Mouse (Mus musculus) spleen, postnatal 14 days (tissue): ENCODE results near the gene Gm49391.
"Not testable (repeated sequence)": the region's sequence is repeated elsewhere in the genome, so short reads cannot be mapped to it uniquely, and the experiment has no call there.

Experiments
- DNase-seq, 2 experiments: peaks; one replicate each; pipeline ENCODE4 v3.0.0; 2021 to 2022; ENCODE audit warnings: low spot score in 2 of 2

The Gm49391 gene

DNA sequence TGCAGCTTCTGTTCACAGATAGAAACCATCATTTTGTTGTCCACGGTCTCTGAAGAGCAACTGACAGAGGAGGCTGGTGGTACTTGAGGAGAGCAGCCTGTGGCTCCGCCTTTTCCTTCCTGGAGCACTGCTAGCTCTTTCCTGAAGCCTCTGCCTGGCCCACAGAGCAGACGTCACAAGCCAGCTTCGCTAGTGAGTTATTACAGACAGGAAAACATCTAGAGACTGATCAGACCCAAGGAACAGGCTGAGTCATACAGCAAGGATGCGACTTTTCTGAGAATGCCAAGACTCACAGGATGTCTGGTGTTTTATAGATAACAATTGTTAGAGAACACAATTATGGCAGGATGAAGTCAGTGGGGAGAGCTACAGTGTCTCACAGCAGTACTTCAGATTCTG, at the start of gene Gm49391, which contains the start of gene Ctla2a:
Gene Gm49391, minus strand, starts transcription at position 72 of the 402 bp plus-strand sequence.
Gene Ctla2a, minus strand, starts transcription at position 126 of the 402 bp plus-strand sequence.
- DNase-seq = no peak

DNA sequence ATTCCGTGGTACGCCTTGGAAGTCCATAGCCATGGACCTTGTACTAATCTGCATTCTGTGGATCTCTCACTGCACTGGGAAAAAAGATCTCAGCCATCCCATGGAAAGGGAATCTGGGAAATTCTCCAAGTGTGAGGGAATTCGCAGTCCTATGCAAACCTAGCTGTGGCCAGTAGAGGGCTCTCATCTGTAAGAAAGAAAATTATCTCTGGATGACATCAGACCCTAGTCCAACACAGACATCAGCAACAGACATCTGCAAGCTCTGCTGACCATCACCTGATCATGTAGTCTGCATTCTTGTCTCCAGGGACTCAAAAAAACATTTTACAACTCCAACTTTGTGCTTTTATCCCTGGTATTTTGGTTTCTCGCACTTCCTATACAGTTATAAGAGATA, 35.9 kb upstream of the Gm49391 start:
- not testable (repeated sequence) for DNase-seq

DNA sequence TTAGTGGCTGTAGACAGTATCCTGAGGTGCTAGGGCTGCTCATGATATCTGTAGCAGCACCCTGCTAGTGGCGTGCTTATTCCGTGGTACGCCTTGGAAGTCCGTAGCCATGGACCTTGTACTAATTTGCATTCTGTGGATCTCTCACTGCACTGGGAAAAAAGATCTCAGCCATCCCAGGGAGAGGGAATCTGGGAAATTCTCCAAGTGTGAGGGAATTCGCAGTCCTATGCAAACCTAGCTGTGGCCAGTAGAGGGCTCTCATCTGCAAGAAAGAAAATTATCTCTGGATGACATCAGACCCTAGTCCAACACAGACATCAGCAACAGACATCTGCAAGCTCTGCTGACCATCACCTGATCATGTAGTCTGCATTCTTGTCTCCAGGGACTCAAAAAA, 27.6 kb upstream of the Gm49391 start:
- not testable (repeated sequence) for DNase-seq

DNA sequence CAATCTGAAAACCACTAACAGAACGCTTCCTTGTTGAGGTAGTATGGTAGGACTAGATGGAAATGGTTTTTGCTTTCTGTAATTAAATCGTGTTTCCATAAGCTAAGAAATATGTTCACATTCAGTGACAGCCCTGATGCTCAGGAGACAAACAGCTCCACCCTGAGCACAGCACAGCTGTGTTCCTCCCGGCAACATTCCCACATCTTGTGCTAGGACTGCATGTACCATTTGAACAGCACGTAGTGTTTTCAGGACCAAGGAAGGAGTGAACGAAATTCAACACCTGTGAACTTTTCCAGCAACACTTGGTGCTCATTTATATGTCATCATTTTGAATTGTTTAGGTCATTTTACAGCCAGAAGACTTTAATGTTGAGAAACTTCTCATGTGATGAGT, 25.3 kb upstream of the Gm49391 start:
- no peak for DNase-seq

DNA sequence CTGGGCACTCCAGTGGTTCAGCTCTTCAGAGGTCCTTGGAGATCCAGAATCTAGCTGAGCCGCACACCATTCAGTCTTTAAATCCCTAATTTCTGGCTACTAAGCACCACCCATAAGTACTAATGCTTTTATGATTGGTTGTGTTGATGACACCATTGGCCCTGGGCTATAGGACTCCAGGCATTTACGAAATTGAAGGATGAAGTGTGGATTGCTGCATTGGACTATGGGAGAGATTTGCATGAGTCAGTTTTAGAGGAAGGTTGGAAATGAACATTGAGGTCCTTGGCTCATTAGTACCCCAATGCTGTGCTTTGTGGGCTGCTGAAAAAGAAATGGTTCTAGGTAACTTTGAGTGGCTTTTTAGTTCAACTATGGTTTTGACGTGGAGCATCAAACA, 5.5 kb upstream of the Gm49391 start, which contains the start of gene Tpbpa:
Gene Tpbpa, minus strand, starts transcription at position 101 of the 400 bp plus-strand sequence.
- DNase-seq = not testable (repeated sequence)

DNA sequence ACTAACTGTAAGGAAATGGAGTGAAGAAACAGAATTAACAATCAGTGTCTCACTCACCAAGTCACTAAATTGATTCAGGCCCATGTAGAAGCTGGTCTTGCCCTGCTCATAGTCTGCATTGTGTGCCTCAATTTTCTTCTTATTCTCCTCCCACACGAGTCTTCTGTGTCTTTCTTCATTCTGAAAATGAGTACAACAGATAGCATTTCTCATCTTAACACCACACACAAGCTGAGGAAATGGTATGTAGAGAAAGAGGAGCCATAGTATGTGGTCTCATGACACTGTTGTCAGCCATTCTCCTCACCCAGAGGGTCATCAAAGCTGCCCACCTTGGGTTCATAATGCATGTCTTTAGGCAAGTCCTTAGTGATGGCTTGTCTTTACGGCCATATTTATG, 881 bp downstream of the Gm49391 start, which contains the start of gene Gm49393:
Gene Gm49393, minus strand, starts transcription at position 101 of the 400 bp plus-strand sequence.
- DNase-seq = not testable (repeated sequence)

DNA sequence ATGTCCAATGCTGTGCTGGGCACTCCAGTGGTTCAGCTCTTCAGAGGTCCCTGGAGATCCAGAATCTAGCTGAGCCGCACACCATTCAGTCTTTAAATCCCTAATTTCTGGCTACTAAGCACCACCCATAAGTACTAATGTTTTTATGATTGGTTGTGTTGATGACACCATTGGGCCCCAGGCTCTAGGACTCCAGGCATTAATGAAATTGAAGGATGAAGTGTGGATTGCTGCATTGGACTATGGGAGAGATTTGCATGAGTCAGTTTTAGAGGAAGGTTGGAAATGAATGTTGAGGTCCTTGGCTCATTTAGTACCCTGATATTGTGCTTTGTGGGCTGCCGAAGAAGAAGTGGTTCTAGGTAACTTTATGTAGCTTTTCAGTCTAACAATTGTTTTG, 31.6 kb downstream of the Gm49391 start, which contains the start of gene Tpbpb:
Gene Tpbpb, minus strand, starts transcription at position 101 of the 400 bp plus-strand sequence.
- not testable (repeated sequence) for DNase-seq

DNA sequence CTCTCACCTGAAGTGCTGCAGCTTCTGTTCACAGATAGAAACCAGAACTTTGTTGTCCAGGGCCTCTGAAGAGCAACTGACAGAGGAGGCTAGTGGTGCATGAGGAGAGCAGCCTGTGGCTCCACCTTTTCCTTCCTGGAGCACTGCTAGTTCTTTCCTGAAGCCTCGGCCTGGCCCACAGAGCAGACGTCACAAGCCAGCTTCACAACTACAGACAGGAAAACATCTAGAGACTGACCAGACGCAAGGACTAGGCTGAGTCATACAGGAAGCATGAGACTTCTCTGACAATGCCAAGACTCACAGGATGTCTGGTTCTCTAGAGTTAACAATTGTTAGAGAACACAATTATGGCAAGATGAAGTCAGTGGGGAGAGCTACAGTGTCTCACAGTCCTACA, 39.0 kb downstream of the Gm49391 start, which contains the start of gene Ctla2b:
Gene Ctla2b, minus strand, starts transcription at position 120 of the 400 bp plus-strand sequence.
- DNase-seq = no peak

DNA sequence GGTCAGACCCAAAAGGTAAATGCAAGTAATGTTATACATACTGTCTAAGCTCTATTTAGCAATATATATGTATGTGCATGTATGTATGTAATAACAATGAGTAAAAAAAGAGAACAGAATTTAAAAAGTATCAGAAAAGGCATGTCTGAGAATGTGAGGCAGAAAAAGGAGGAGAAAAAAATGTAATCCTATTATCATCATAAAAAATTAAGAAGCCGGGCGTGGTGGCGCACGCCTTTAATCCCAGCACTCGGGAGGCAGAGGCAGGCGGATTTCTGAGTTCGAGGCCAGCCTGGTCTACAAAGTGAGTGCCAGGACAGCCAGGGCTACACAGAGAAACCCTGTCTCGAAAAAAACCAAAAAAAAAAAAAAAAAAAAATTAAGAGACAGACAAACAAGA, 39.6 kb downstream of the Gm49391 start, which contains the start of gene Gm49392:
Gene Gm49392, minus strand, starts transcription at position 101 of the 400 bp plus-strand sequence.
- DNase-seq = not testable (repeated sequence)

DNA sequence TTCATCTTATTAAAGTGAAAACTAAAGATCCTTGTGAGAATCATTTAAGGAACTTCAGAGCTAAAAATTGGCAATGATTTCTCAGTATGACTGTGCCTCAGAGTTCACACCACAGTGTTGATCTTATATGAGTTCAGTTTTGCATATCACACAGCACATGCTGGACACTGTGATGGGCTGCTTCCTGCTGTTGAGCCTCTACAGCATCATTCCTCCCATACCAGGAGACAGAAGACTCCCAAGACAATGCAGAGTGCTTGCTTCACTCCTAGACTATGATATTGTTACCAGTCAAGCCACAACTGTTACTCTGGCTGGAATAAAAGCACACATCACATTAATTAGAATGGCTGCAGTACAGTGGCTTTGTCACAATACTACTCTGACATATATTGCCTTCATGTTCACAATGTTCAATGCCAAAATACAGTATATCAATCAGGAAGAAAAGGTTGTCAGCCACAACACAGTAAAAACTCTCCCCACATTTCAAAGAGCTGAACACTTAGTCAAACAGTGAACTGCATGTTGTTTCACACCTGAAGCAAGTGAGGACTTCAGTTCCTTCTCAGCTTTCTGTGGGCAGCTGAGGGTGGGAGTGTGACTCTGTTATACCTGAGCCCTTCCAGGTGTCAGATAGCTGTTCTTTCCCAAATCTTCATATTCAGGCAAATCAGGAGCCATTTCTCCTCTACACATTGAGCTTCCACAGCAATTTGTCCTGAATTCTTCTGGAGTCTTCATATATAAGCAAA, 40.8 kb downstream of the Gm49391 start:
- no peak for DNase-seq

DNA sequence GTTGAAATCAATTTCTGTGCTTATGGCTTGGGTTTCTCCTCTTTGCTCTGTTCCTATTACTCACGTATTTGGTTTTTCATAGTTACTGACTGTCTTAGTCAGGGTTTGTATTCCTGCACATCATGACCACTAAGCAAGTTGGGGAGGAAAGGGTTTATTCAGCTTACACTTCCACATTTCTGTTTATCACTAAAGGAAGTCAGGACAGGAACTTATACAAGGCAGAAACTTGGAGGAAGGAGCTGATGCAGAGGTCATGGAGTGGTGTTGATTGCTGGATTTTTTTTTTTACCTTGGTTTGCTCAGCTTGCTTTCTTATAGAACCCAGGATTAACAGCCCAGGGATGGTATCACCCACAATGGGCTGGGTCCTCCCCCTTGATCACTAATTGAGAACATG, 44.1 kb downstream of the Gm49391 start:
- no peak for DNase-seq

DNA sequence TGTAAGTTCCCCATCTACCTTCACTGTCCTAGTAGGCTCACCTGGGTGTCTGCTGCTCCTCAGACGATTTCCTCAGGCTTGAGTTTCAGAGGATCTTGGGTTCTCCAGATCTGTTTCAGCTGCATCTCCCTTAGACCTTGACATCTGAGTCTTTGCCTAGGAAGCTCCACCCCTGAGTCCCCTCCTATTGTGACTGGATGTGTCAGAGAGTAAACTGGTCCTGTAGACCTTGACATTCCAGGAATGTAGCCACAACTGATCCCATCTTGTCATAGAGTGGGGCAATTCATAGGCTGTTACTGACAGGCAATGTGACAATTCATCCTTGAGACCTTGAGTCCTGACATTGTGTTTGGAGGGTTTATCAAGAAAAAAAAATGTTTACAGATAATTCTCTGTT, 72.1 kb downstream of the Gm49391 start, which contains the start of gene 4930486L24Rik:
Gene 4930486L24Rik, minus strand, starts transcription at position 195 of the 400 bp plus-strand sequence.
- no peak for DNase-seq

DNA sequence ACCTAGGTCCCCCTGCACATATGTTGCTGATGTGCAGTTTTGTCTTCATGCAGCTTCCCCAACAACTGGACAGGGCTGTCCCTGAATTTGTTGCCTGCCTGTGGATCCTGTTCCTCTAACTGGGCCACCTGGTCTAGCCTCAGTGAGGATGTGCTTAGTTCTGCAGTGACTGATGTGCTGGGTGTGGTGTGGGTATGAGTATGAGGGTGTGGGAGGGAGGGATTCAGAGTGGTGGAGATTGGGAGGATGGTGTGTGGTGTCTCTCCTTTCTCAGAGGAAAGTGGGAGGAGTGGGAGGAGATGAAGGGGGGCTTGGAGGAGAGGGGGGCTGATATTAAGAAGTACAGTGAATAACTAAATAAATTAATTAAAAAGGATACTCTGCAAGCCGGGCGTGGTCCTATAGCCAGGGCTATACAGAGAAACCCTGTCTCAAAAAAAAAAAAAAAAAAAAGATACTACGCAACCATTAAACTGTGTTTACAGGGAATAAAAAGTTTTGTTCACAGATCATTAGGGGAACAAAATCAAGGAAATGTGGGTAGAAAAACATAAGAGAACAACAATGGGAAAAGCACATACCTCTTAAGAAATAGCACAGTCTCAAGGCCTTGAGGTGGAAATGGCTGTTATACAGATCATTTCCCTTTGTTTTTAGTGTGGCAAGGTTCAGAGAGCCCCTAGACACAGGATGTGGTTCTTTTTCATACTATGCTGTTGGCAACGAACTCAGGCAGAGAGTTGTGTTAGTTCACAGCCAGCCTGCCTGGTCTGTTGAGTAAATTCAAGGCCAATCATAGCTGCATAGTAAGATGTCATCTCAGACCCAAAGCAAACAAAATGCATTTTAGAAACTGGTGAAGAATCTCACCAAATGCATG, 87.9 kb downstream of the Gm49391 start:
- DNase-seq = no peak
